Mouse (Mus musculus): ENCODE data around the gene Sec14l1.

DNA sequence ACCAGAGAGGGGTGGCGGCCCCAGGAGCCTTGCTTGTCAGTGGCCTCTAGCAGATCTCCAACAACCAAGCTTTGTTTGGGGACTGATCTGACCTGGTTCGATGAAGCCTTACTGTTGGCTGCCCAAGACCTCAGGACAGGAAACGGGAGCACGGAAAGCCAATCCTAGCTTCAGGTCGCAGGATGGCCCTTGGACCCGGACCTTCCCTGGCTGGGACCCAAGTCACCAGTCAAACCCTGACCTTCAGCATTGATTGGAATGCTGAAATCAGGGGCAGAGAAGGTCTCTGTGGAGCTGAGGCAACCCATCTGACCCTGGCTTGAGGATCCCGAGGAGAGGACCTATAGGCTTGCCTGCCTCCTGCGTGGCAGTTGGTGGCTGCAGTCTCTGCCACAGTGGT is 89.6 kb downstream of the Sec14l1 start:
- TF ChIP-seq CTCF (IDR thresholded peaks at IDR 0.05; ENCODE audit: extremely low read depth, insufficient read length, insufficient replicate concordance, low read depth, low read length): no peak
- peak; percentile 11; the same call in 1 of the 2 replicates for TF ChIP-seq POLR2A (IDR thresholded peaks at IDR 0.05; ENCODE audit: low read depth, low read length)
